Mouse (Mus musculus) Patski (cell line): ENCODE data around the gene Selenof. TPM values are rescaled to one million over a fixed set of nuclear protein-coding genes. Genes with fewer than 3 reads are reported as not detected.

Source experiments
- ATAC-seq: fragments of 100-300 bp; one replicate; pipeline ENCODE4 v1.8.0; 2021
- CTCF ChIA-PET: fragments of 350-600 bp; sonication (Branson Sonifier 250); formaldehyde crosslinking; loops from one replicate; lab custom pipeline; 2022; ENCODE audit warnings: inconsistent platforms; lab: Charles Lee
- POLR2A ChIA-PET: fragments of 350-600 bp; sonication (Branson Sonifier 250); formaldehyde crosslinking; loops from one replicate; lab custom pipeline; 2022; ENCODE audit warnings: antibody characterized with exemption, inconsistent platforms; lab: Charles Lee
- DNase-seq: peaks from one replicate; pipeline ENCODE4 v3.0.0-alpha.2; 2011; ENCODE audit warnings: low read depth, low spot score
- H3K27me3 ChIP-seq: fragments of 371-371 bp; one replicate; pipeline ENCODE4 v1.5.1; 2021
- CTCF ChIP-seq: fragments of 100-300 bp; IDR thresholded peaks from one replicate; pipeline ENCODE4 v1.5.1; 2021
- in situ Hi-C: fragments of 300-500 bp; cut with MboI; formaldehyde crosslinking; loops from 3 replicates; pipeline ENCODE4 v1.11.1; 2018; ENCODE audit warnings: low pct_unique_long_range_greater_than_20kb, mixed read lengths
- polyA plus RNA-seq: library from polyadenylated mRNA; unstranded; gene quantifications from one replicate; pipeline ENCODE4 v1.2.3, GENCODE M21; 2021

Gene Selenof
- polyA plus RNA-seq, 1 experiment from 2014 or later = 873 TPM

- H3K27me3 ChIP-seq = no peaks in the 10 kb centered on the region
- TF ChIP-seq CTCF = no peak
- ATAC-seq (no peak), DNase-seq (no peak)
- POLR2A ChIA-PET = interaction anchor here (0.9 to 1.7 kb wide), 2 partner anchors 10 to 23 kb away, joined by 3 to 4 read pairs; no protein-coding TSS in a partner anchor
- in situ Hi-C loops = no loop called here
- CTCF ChIA-PET = interaction anchor here (1.3 to 1.6 kb wide), 3 partner anchors 11 to 60 kb away, joined by 3 to 9 read pairs (median 5); no protein-coding TSS in a partner anchor
Observed at GRCm38 (mm10) chr3:144545832-144546231, 24.3 kb upstream of the Selenof start.

- in situ Hi-C loops = no loop called here
- H3K27me3 ChIP-seq = no peaks in the 10 kb centered on the region
- POLR2A ChIA-PET = interaction anchor here (0.7 to 1.7 kb wide), 3 partner anchors 9 to 213 kb away, joined by 3 to 4 read pairs (median 3); no protein-coding TSS in a partner anchor
- ATAC-seq (no peak), DNase-seq (no peak)
- TF ChIP-seq CTCF = no peak
- CTCF ChIA-PET = interaction anchor here (0.6 to 1.6 kb wide), 2 partner anchors 18 to 1039 kb away, joined by 3 to 5 read pairs; no protein-coding TSS in a partner anchor
Observed at GRCm38 (mm10) chr3:144546490-144546889, 23.6 kb upstream of the Selenof start.

GRCm38 (mm10) chr3:144548186-144548845, 21.8 kb upstream of the Selenof start:
- H3K27me3 ChIP-seq = no peaks in the 10 kb centered on the region
- ATAC-seq (no peak), DNase-seq (no peak)
- POLR2A ChIA-PET = no interaction called here
- TF ChIP-seq CTCF = no peak
- CTCF ChIA-PET = interaction anchor here (1.1 to 9.2 kb wide), 3 partner anchors 8 to 26 kb away, joined by 3 to 74 read pairs (median 9); no protein-coding TSS in a partner anchor
- in situ Hi-C loops = no loop called here

DNA sequence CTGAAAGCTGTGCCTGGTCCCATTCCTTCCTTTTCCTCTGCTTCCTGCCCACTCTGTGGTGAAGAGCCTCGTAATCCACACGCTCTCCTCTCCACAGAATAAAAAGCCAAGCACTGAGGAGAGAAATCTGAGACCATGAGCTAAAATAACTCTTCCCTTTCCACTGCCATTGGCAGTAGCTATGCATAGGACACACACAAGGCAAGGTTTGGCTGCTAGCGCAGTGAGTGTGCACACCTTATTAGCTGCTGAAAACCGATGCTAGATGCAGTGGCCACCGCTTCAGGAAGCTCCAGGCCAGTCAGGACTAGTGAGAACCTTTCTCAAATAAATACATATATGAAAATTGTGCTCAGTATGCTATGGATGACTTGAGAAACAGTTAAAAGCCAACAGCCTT, 20.1 kb upstream of the Selenof start:
- H3K27me3 ChIP-seq = no peaks in the 10 kb centered on the region
- in situ Hi-C loops = no loop called here
- DNase-seq (no peak), ATAC-seq (no peak)
- ChIA-PET CTCF (interaction anchor here (1.0 to 9.2 kb wide), 6 partner anchors 9 to 28 kb away, joined by 3 to 74 read pairs (median 6); no protein-coding TSS in a partner anchor), POLR2A (no interaction called here)
- TF ChIP-seq CTCF = no peak

DNA sequence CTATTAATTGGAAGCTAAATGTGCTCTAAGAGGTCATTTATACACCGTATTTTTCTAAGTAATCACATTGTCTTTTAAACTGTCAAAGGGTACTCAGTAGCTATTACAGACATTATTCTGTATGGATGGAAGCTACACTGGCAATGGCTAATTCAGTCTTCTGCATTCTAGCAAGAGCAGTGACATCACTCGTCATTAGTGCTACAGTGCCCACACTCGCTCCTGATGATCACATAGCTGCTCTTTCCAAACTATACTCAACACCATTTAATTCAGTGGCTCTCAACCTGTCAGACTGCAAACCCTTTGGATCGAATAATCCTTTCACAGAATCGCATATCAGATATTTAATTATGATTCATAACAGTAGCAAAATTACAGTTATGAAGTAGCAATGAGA, 19.4 kb upstream of the Selenof start:
- ATAC-seq (no peak), DNase-seq (no peak)
- no peak for TF ChIP-seq CTCF
- ChIA-PET CTCF (interaction anchor here (1.1 to 9.2 kb wide), 7 partner anchors 9 to 28 kb away, joined by 3 to 74 read pairs (median 4); no protein-coding TSS in a partner anchor), POLR2A (no interaction called here)
- in situ Hi-C loops = no loop called here
- H3K27me3 ChIP-seq = no peaks in the 10 kb centered on the region

- in situ Hi-C loops = no loop called here
- CTCF ChIA-PET = interaction anchor here (1.1 to 9.2 kb wide), 6 partner anchors 8 to 29 kb away, joined by 3 to 74 read pairs (median 6); no protein-coding TSS in a partner anchor
- POLR2A ChIA-PET = no interaction called here
- H3K27me3 ChIP-seq = no peaks in the 10 kb centered on the region
- DNase-seq = no peak
- no peak for TF ChIP-seq CTCF
- no peak for ATAC-seq
Observed at GRCm38 (mm10) chr3:144551416-144551815, 18.7 kb upstream of the Selenof start.

DNA sequence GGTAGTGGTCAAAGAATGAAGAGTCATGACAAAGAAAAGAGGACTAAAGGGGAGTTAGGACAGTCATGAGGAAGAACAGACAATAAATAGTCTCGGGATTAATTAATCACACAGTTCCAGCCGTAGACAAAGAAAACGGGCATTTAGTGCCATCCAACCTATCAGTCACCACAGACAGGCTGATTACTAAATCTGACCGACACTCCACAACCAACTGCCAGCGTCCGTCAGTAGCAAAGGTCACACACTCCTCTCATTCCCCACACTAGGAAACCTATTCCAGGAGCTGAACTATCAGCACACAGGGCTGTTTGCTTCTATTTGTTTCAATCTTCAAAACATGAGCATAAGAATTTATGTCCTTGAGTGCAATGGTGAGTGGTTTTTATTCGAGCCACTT, 16.2 kb upstream of the Selenof start:
- no peak for DNase-seq
- H3K27me3 ChIP-seq = no peaks in the 10 kb centered on the region
- ATAC-seq = no peak
- ChIA-PET CTCF (interaction anchor here (1.1 to 9.2 kb wide), 7 partner anchors 11 to 167 kb away, joined by 3 to 74 read pairs (median 4); no protein-coding TSS in a partner anchor), POLR2A (interaction anchor here (1.8 kb wide), 1 partner anchor 15 kb away, joined by 5 read pairs; no protein-coding TSS in a partner anchor)
- no peak for TF ChIP-seq CTCF
- in situ Hi-C loops = no loop called here

DNA sequence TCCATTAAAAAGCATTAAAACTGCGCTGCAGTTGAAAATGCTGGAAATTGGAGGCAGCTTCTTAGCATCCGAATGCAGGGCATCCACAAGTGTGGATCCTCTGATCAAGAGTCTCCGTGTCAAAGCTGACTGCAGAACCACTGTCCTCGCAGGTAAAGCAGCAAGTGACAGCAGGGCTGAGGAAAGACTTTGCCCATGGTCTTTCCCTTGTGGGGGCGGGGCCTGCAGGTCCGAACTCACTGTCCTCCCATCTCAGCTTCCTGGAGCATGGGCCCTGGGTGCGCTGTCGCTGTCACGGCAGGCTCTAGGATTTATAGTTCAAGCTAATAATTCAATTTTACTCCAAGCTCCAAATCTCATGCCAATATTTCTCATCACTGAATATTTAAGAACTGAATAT, 15.6 kb upstream of the Selenof start:
- DNase-seq = no peak
- no peak for ATAC-seq
- POLR2A ChIA-PET = interaction anchor here (1.0 to 1.8 kb wide), 2 partner anchors 13 to 15 kb away, joined by 5 to 9 read pairs; no protein-coding TSS in a partner anchor
- no peak for TF ChIP-seq CTCF
- in situ Hi-C loops = no loop called here
- no peaks in the 10 kb centered on the region for H3K27me3 ChIP-seq
- CTCF ChIA-PET = interaction anchor here (1.1 to 9.2 kb wide), 7 partner anchors 12 to 166 kb away, joined by 3 to 74 read pairs (median 4); no protein-coding TSS in a partner anchor

DNA sequence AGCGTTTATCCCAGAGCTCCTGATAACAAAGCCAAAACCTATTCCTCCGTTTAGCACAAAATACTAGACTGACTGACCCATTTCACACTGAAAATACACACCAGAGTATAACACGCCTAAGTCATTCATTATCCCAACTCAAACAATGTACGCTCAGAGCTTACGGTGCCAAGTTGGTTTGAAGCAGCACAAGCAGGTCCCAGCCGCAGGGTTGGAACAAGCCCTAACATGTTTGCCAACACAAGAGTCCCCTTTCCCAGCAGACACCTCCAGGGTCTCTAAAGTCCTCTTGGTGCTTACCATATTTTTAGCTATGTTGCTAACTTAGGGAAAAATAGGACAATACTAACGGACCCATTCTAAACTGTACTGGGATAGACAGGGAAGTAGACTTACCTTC, 15.0 kb upstream of the Selenof start:
- in situ Hi-C loops = no loop called here
- DNase-seq = no peak
- H3K27me3 ChIP-seq = no peaks in the 10 kb centered on the region
- POLR2A ChIA-PET = interaction anchor here (0.6 to 1.0 kb wide), 3 partner anchors 9 to 121 kb away, joined by 3 to 9 read pairs (median 3); no protein-coding TSS in a partner anchor
- CTCF ChIA-PET = interaction anchor here (1.1 to 9.2 kb wide), 6 partner anchors 11 to 166 kb away, joined by 3 to 74 read pairs (median 4); no protein-coding TSS in a partner anchor
- no peak for ATAC-seq
- TF ChIP-seq CTCF = no peak

- H3K27me3 ChIP-seq = no peaks in the 10 kb centered on the region
- DNase-seq (no peak), ATAC-seq (no peak)
- CTCF ChIA-PET = interaction anchor here (2.8 to 9.2 kb wide), 2 partner anchors 10 to 16 kb away, joined by 11 to 74 read pairs; no protein-coding TSS in a partner anchor
- no peak for TF ChIP-seq CTCF
- POLR2A ChIA-PET = no interaction called here
- in situ Hi-C loops = no loop called here
Observed at GRCm38 (mm10) chr3:144556625-144557324, 13.3 kb upstream of the Selenof start.
